Mouse (Mus musculus): Measurements from ENCODE around the gene Cd34. TPM values are rescaled to one million over a fixed set of nuclear protein-coding genes. Genes with fewer than 3 reads are reported as not detected.
A peak's percentile ranks its signal among the peaks of the same experiment; 100 is the strongest.

Gene Cd34
- total RNA-seq, 2 experiments from 2014 or later = 29.1 to 29.2 TPM

DNA sequence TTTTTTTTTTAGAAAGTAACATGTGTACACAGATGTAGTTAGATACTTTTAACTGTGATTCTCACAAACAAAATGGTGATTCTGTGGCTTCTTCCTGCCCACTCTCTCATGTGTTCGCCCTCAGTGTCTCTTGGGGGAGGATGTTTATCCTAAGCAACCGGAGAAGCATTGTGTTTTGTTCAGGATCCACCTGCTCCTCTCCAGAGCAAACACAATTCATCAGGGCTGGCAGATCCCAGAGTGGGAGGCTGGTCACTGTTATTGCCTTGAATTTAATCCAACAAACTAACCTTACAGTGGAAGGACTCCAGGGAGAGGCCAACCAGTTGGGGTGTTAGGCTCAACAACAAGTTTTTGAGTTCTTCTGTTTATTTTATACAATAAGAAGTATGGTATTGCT lies 17.1 kb downstream of the Cd34 start:
- no peak for DNase-seq (ENCODE audit: extremely low spot score in 1 of 2, low spot score in 2 of 2)
- intact Hi-C loops (cut with DNase I) = no loop called here

DNA sequence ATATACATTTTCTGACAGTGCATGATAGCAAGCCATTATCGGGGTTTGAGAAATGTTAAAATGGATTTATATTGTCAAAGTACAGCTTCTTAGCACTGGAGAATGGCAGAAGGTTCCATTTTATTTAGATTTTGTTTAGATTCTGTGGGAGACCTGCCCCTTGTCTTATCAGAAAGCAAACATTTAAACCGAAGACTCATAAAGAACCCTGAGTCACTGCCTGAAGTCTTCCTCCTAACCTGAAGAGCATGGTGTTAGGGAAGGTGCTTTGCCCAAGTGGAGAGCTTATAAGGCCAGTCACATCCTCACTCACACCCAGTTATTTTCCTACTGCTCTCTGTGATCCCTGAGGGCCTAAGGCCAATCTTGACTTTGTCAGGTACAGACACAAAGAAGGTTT lies 18.4 kb downstream of the Cd34 start:
- DNase-seq (ENCODE audit: extremely low spot score in 1 of 2, low spot score in 2 of 2) = no peak
- intact Hi-C loops (cut with DNase I) = no loop called here

DNA sequence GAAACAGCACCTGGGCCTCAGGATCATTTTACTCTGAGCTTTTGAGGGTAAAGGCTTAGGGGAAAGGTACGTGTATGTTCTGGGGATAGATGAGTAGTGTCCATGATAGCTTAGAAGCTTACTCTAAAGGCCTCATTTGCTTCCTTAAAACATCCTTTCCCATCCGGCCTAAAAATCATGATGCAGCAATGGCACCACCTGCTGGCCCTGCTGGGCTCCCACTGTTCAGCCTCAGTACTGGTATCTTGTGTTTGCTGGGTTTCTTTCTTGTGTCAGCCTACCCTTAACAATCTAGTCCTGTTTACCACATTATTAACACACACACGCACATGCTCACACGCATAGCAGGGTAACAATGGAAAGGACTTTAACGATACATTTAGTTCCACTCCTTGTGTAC lies 23.6 kb downstream of the Cd34 start:
- intact Hi-C loops (cut with DNase I) = loop anchor here (1.0 to 10.0 kb wide), 4 partner anchors 83 to 337 kb away; no protein-coding TSS in a partner anchor

DNA sequence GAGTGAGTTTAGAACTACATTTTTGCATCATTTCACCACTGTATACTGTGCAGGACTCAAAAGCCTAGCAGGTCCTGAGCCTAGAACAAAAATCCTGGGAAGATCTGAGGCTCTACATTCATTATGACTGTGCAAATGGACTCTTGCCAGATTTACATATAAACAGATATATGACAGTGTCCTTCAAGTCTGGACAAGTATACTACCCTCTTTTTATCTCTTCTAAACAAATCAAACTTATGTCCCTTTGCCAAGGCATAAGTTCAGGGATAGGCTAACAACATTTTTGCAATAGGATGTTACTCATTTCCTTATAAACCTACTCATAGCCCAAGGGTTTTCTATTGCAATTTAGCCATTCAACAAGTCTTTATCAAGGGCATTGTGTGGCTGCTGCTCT lies 24.1 kb downstream of the Cd34 start:
- intact Hi-C loops (cut with DNase I) = loop anchor here (1.0 to 10.0 kb wide), 4 partner anchors 83 to 338 kb away; no protein-coding TSS in a partner anchor
- no peak for DNase-seq (ENCODE audit: extremely low spot score in 1 of 2, low spot score in 2 of 2)

More for the DNA sequence above, 23.6 kb downstream of the Cd34 start:
- peak; percentile 69 to 74 for DNase-seq (ENCODE audit: extremely low spot score in 1 of 2, low spot score in 2 of 2)

DNA sequence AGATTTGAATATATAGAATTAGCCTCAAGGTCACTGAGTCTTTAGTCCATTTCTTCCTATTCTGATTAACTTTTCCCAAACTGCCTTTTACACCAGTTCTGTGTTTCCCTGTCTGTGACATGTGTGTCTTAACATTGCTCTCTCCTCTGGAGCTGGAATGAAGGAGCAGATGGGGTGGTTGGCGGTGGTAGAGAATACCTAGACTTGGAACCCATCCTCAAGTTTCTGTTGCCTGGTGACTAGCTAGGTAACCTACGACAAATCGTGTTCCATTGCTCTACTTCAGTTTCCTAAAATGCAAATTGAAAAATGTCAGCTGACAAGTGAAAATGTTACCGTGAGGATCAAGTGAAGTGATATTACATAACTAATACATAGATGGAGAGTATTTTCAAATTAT lies 33.4 kb downstream of the Cd34 start:
- intact Hi-C loops (cut with DNase I) = no loop called here
- no peak for DNase-seq (ENCODE audit: extremely low spot score in 1 of 2, low spot score in 2 of 2)

DNA sequence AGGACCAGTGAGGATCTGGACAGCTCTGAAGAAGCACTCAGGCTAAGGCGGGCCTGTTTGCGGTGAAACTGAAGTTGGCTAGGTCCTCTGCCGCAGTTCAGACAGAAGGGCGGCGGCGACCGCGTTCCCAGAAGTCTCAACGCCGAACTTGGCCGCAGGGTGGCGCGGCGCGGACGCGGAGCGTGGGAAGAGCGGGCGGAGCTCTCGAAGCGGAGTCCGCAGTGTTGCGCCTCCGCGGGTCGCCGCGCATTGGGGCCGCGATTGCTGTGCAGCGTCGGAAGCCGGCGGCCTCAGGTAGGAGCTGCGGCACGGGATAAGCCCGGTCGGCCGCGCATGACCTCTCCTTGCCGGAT lies 37.5 kb downstream of the Cd34 start:
- DNase-seq (ENCODE audit: extremely low spot score in 1 of 2, low spot score in 2 of 2) = peak; percentile 87 to 93
- intact Hi-C loops (cut with DNase I) = loop anchor here (5.0 kb wide), 1 partner anchor 46 kb away; no protein-coding TSS in a partner anchor

DNA sequence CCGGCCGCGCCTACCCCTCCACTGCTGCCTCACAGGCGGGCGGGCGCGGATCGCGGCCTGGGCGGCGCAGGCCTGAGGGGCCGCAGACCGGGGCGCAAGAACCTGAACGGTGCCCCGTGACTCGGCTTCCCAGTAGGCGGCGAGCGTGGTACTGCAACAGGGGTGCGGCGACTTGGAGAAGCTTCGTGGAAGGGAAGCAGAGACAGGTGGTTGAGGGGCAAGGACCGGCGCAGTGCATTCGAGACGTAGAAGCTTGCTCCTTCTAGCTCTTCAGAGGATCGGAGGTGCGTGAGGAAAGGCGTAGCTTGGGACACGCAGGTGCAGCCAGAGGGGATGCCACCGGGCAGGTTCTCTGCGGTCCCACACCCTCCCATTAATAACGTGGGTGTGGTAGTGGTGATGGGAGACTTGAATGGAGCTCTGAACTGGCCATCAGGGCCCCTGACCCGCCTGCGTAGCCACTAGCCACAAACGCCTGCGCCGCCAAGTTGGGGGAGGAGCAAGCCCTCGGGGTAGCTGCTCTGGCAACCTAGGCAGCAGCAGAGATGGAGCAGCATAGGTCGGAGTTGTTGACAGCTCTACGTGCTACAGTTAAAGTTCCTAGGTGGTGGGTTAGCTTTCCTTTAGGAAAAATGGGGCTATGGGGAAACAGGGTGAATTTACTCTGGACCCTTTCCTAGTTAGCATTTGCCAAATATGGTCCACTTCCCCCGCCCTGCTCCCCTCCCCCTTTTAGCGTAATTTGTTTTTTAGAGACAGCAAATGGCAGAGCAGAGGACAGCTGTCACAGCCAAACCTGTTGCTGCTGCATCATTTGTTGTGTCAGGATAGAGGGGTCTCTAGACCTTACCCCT lies 38.1 kb downstream of the Cd34 start:
- DNase-seq (ENCODE audit: extremely low spot score in 1 of 2, low spot score in 2 of 2) = peak; percentile 62 to 85
- intact Hi-C loops (cut with DNase I) = loop anchor here (5.0 kb wide), 1 partner anchor 46 kb away; no protein-coding TSS in a partner anchor

DNA sequence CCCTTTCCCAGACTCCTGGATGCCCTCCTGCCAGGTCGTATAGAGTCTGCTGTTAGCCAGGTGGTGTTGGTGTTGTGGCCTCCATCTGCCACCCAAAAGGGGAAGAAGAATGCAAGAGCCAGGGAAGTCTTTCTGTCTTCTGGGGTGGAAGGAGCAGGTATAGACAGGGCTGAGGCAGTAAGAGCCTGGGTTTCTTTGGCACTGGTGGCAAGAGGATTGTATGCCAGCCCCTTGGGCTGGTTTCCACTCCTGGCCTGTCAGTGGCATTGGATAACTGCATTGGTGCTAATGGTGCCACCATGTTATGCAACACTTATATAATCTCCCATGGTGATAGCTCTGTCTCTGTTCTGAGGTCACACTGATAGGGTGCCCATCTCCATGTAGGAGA lies 38.7 kb downstream of the Cd34 start:
- intact Hi-C loops (cut with DNase I) = loop anchor here (5.0 kb wide), 1 partner anchor 45 kb away; no protein-coding TSS in a partner anchor
- no peak for DNase-seq (ENCODE audit: extremely low spot score in 1 of 2, low spot score in 2 of 2)

DNA sequence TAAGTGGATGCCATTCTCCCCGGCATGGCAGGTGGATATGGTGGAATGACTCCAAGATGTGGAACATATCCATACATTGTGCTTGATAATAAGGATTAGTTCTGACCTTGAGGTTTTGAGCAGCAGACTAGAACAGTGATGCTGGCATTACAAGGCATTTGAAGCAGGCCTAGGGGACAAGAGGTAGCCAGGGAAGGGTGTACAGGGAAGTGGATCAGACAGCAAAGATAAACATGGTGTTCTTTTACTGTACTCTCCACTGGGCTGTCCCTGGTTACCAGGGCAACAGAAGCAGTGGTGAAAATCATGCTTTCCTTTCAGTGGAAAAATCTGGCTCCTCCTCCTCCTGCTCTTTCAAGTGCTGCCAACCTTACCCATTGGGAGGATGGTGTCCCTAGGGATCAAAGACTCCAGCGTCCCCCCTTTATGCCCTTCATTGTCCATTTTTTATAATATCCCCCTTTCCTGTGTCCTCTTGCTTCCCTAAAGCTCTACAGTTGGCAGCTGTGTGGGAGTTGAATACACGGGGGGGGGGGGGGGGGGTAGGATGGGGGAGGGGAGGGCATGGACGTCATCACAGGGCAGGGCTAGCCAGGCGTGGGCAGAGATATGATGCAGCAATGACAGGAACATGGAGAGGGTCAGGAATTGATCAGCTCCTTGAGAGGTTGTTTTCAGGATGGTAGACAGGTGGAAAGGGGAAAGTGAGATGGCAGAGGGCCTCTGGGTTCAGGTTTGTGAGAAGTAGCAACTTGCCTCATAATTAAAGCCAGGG lies 39.5 kb downstream of the Cd34 start:
- peak; percentile 57 to 68 for DNase-seq (ENCODE audit: extremely low spot score in 1 of 2, low spot score in 2 of 2)

DNA sequence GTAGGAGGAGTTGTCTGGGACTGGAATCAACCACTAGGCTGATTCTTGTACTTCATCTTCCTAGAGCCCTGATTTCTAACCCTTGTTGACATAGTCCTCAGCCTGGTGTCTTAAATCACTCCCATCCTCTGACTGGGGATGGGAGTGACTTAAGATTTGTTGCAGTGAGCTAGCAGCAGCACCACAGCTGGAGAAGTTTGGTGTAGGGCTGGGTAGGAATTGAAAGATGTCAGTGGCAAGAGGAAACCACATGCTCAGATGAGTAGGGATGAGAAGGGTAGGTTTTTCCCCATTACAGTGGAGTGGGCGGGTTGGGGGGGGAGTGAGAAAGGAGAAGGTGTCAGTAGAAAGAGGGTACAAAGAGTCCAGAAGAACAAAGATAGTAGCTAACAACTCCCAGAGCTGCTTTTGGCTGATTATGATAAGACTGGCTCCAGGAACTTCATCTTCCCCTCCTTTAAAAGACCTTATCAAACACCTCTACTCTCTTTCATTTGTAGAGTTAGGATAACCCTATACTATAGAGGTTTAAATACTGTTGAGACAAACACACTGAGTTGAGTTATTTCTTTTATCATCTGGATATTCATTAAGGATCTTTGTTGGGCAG lies 42.3 kb downstream of the Cd34 start:
- intact Hi-C loops (cut with DNase I) = no loop called here
- DNase-seq (ENCODE audit: extremely low spot score in 1 of 2, low spot score in 2 of 2) = no peak

More for the DNA sequence above, 39.5 kb downstream of the Cd34 start:
- intact Hi-C loops (cut with DNase I) = loop anchor here (5.0 kb wide), 1 partner anchor 44 kb away; no protein-coding TSS in a partner anchor

DNA sequence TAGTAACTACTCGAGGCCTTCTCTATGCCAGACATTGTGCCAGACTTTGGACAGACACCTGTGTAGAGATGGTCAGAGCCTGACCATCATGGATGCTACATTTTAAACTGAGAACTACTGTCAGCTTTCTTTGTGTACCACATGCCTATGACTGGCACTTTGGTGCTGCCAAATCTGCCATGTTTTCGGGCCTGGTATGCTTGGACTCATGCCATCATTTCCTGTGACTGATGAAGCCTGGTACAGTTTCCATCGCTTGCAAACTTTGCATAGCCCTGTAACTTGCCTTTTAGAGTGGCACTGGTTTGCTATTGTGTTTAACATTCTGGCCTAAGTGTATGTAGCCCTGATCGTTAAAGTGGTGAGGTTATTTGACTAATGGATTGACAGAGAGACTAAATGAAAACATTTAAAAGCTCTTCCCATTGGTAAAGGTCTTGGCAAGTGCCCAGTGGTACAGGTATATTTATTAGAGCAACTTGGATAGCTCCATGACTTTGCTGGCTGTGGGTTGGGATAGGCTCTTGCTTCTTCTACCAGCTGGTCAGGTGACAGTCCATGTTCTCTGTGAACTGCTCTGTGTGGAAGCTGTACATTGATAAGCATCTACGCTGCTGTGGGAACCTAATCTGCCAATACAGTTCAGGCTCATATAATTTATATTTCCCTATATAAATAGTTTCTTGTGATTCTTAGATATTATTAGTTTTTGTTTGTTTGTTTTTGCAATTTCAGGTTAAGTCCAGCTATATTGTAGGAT lies 44.5 kb downstream of the Cd34 start:
- intact Hi-C loops (cut with DNase I) = no loop called here
- no peak for DNase-seq (ENCODE audit: extremely low spot score in 1 of 2, low spot score in 2 of 2)

DNA sequence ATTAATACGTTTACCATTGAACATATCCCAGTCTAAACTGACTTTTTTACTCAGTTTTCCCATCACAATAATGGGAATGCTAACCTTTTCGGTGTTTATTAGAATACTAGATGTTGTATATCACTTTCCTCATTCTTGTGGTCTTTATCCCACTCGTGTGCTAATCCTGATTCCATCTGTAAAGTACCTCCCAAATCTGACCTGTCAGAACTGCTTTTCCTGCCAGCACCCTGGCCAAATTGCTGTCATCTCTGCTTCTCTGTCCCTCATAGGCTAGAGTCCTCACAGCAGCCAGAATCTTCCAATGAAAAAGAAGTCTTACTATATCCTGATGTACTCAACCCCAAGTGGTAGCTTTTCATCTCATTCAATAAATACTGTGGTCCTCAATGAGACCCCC lies 46.3 kb downstream of the Cd34 start:
- intact Hi-C loops (cut with DNase I) = no loop called here
- no peak for DNase-seq (ENCODE audit: extremely low spot score in 1 of 2, low spot score in 2 of 2)

DNA sequence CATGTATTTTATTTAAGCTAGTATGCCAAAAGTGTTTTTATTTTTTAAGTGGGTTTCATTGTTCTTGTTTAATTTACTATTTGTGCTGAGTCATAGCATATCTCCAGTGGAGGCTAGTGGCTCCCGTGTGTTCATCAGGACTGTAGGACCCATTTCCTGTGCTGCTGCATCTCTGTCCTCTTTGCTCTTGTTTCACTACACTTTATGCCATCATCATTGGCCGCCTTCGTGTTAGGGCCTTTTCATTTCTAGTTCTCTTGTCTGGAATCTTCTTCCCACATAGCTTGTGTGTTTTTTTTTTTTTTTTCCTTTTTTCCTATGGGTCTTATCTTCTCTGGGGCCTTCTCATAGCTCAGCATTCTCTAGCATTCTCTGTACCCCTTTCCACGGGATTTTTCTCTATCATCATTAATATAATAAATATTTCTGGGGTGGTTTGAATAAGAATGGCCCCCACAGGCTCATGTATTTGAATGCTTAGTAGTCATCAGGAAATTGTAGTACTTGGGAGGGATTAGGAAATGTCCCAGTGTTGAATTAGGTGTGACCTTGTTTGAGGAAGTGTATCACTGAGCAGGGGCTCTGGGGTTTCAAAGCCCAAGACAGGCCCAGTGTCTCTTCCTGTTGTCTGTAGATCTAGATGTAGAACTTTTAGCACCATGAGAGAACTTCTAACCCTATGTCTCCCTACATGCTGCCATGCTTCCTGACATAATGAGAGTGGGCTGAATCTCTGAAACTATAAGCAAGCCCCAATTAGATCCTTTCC lies 47.0 kb downstream of the Cd34 start:
- intact Hi-C loops (cut with DNase I) = no loop called here
- no peak for DNase-seq (ENCODE audit: extremely low spot score in 1 of 2, low spot score in 2 of 2)

DNA sequence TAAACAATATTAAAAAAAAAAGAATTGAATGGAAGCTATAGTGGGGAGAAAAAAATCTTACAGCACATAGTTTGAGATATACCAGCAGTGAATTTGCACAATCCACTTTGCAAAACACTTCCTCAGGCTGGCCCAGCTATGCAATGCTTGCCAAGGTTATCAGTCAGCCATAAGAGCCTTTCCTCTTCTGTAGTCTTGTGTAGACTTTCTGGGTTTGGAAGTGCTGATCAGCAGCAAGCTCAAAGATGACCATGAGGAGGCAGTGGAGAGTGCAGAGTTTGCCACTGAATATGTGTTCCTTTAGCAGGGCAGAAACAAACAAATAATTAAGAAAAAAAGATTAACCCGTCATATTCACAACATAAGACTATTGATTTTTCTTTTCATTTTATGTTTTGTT lies 50.4 kb downstream of the Cd34 start:
- no peak for DNase-seq (ENCODE audit: extremely low spot score in 1 of 2, low spot score in 2 of 2)
- intact Hi-C loops (cut with DNase I) = no loop called here

DNA sequence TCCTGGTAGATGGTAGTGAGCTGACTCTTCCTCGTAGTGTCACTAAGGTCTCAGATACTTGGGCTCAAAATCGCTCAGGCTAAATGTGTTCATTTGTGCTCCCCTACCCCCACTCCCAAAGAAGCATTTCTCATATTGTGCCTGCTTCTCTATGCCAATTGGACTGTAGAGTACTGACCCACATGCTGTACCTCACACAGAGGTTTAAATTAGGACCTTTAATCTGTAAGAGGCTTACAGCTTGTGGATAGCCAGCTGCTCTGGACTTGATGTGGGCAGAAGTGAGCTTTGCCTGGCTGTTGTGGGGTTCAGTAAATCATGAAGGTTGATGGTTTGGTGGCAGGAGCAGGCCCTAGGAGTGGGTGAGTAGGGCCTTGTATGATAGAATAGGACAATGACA lies 52.4 kb downstream of the Cd34 start:
- no peak for DNase-seq (ENCODE audit: extremely low spot score in 1 of 2, low spot score in 2 of 2)
- intact Hi-C loops (cut with DNase I) = no loop called here

DNA sequence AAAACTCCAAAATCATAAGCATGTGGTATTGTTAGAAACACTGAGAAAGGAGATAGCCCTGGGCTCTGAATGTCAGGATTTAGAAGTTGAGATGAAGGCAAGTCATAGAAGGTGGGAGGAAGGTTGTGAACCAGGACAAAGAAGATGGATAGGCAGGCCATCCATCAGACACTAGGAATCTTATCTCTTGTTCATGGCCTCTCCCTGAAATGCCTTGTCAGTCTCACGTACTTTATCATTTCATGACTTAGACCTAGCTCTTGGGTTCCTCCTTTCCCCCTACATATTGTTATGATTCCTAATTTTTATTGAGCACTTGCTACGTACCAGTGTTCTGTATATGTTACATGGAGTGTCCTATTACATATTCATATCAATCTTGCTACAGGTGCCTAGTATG lies 53.0 kb downstream of the Cd34 start:
- intact Hi-C loops (cut with DNase I) = no loop called here
- DNase-seq (ENCODE audit: extremely low spot score in 1 of 2, low spot score in 2 of 2) = no peak

DNA sequence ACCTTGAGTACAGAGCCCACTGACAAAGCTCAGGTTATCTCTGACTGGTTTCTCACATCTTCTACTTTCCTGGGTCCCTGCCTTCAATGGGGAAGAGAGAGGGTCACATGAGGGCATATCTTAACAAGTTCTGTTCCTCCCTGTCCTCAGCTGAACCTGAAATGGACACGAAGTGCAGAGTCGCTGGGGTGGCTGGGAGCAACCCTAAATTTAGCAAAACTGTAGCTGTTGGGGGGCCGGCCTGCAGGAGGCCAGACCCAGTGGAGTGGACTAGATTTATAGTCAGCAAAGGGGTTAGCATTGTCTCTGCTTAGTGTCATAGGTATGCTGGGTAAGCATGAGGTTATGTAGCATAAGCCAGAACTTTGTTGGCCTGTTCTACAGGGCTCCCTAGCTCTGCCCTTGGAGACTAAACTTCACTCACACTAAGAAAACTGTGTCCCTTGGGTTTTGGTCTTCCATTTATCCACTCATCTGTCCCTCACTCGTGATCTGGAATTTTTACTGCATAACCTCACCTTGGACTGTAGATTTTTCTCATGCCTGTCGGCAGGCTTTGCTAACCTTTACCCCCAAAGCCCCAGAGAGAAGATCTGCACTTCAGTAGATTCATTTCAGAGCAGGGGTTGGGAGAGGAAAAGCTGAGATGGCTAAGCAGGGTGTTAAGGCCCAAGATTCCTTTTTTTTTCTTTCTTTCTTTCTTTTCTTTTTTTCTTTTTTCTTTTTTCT lies 54.1 kb downstream of the Cd34 start:
- intact Hi-C loops (cut with DNase I) = no loop called here
- DNase-seq (ENCODE audit: extremely low spot score in 1 of 2, low spot score in 2 of 2) = no peak

Measured in left cerebral cortex, postnatal 10 days (tissue).